In genomic region chr4:129124652-129125146, GRCm38 (mm10) we compare ENCODE assay signal across 9 mouse cellular contexts. TPM values are rescaled to one million over a fixed set of nuclear protein-coding genes. Genes with fewer than 3 reads are reported as not detected.
DNase-seq lines count a peak whose midpoint lies in the region; ATAC-seq and TF ChIP-seq lines count a peak whose summit lies in the region.
"Had no signal": no experiment of that assay in that cellular context is flagged by ENCODE, and none has a peak within 500 bp of the region (broad histone marks: within the 10 kb centered on the region; RNA-seq: fewer than 3 reads in every experiment).

No protein-coding gene starts in this region.

- peak overlapping the region; percentile 44 for H3K4me2 ChIP-seq in lung, embryonic 16.5 days (ENCODE audit: low read depth, low read length)
- peak overlapping the region; percentile 36 for H3K4me2 ChIP-seq in neural tube, embryonic 15.5 days

- peaks cover 15% of the 10 kb centered on the region for H3K4me1 ChIP-seq in lung, embryonic 16.5 days (replicated peaks; ENCODE audit: control insufficient read depth, insufficient read depth, low read length)
- no peaks in the 10 kb centered on the region for H3K4me1 ChIP-seq in lung, adult 2 months (ENCODE audit: control insufficient read depth, insufficient read depth, low read length)
- H3K4me1 ChIP-seq in neural tube, embryonic 15.5 days = peaks cover 63% of the 10 kb centered on the region

- ATAC-seq in lung, embryonic 16.5 days (ENCODE audit: low read depth) = peak; percentile 24; the same call in 1 of the 2 replicates
- no peak for ATAC-seq in neural tube, embryonic 15.5 days (ENCODE audit: low FRiP score)
- no peak for ATAC-seq in erythroblast, adult 5-6 weeks (replicated peaks; ENCODE audit: low FRiP score, poor library complexity, severe bottlenecking)

- H3K27ac ChIP-seq in lung, embryonic 16.5 days (ENCODE audit: low read length) = peak overlapping the region; percentile 78
- H3K27ac ChIP-seq in neural tube, embryonic 15.5 days (replicated peaks) = peak overlapping the region; percentile 10; the same call in 1 of the 2 replicates

- H3K9me3 ChIP-seq in lung, embryonic 16.5 days (ENCODE audit: control insufficient read depth, low read length) = no peaks in the 10 kb centered on the region
- no peaks in the 10 kb centered on the region for H3K9me3 ChIP-seq in neural tube, embryonic 15.5 days (replicated peaks)

- WGBS in lung, embryonic 16.5 days = 5% methylated on average over 13 of the region's 13 CpGs
- WGBS in lung, adult 2 months = 10% methylated on average over 13 of the region's 13 CpGs
- 7% methylated on average over 13 of the region's 13 CpGs for WGBS in neural tube, embryonic 15.5 days

- TF ChIP-seq POLR2A in lung, adult 2 months (IDR thresholded peaks at IDR 0.05; ENCODE audit: borderline replicate concordance, extremely low read depth, low read depth, low read length) = no peak

- no peak overlapping the region for H3K9ac ChIP-seq in lung, embryonic 16.5 days (ENCODE audit: low read length)
- H3K9ac ChIP-seq in neural tube, embryonic 15.5 days (replicated peaks) = no peak overlapping the region

- peaks cover 30% of the 10 kb centered on the region for H3K27me3 ChIP-seq in lung, embryonic 16.5 days (ENCODE audit: control insufficient read depth, insufficient read depth, low read depth, low read length)
- H3K27me3 ChIP-seq in neural tube, embryonic 15.5 days (replicated peaks) = peaks cover 20% of the 10 kb centered on the region

- no peaks in the 10 kb centered on the region for H3K36me3 ChIP-seq in lung, embryonic 16.5 days (ENCODE audit: control insufficient read depth, insufficient read depth, low read length)
- no peaks in the 10 kb centered on the region for H3K36me3 ChIP-seq in neural tube, embryonic 15.5 days

- peak; percentile 35 for DNase-seq in adrenal gland, postnatal 25 days
- no peak for DNase-seq in adrenal gland, postnatal 4 days (ENCODE audit: low spot score in 2 of 2)
- DNase-seq in lung, adult 2 months = no peak
- DNase-seq in layer of hippocampus, postnatal 25 days (ENCODE audit: extremely low spot score in 1 of 2, low spot score in 1 of 2) = peak; percentile 77 to 83
- DNase-seq in gastrocnemius, adult 8-10 months (ENCODE audit: low spot score in 2 of 2) = no peak

- H3K4me3 ChIP-seq in lung, embryonic 16.5 days (ENCODE audit: low read length) = peak overlapping the region; percentile 18
- H3K4me3 ChIP-seq in lung, adult 2 months (replicated peaks; ENCODE audit: extremely low read depth, low read depth, low read length) = no peak overlapping the region
- no peak overlapping the region for H3K4me3 ChIP-seq in neural tube, embryonic 15.5 days (replicated peaks)

- no peak for TF ChIP-seq CTCF in lung, adult 2 months (IDR thresholded peaks at IDR 0.05; ENCODE audit: insufficient read depth, low read length)

RNA-seq across cellular contexts. Expression of gene Hpca, which starts 2.9 kb away (rescaled TPM):
- 0.81 and 1.2 TPM in 2 replicates for total RNA-seq in adrenal gland, postnatal 25 days (2021)
- total RNA-seq in adrenal gland, postnatal 4 days (2021) = 1 to 10 TPM; 7.1 to 9.4 TPM
- 2.6 and 2.8 TPM in 2 replicates for polyA plus RNA-seq in lung, embryonic 16.5 days (2015; fragmentation: Nextera tagmentation; extraction: Ambion mirVana)
- polyA plus RNA-seq in lung, adult 2 months (2012; rRNA removed) = 0.23 TPM in 1 of 2 replicates, not detected in the other
- total RNA-seq in layer of hippocampus, postnatal 25 days (2021) = 1,000 to 10,000 TPM; 2,567 to 2,613 TPM
- polyA plus RNA-seq in neural tube, embryonic 15.5 days (2015; fragmentation: Nextera tagmentation; extraction: Ambion mirVana) = 129 and 143 TPM in 2 replicates
- not detected for total RNA-seq in gastrocnemius, adult 8-10 months (2022)
- not detected in 2 replicates for total RNA-seq in erythroblast, adult 5-6 weeks (2015; ENCODE audit: low replicate concordance)
- total RNA-seq in erythroblast, adult 5-6 weeks (2017; ENCODE audit: low replicate concordance) = not detected in 2 replicates

RNA-seq across cellular contexts. Expression of gene Fndc5, which starts 12.1 kb away (rescaled TPM):
- total RNA-seq in adrenal gland, postnatal 25 days (2021) = 3.9 and 6.6 TPM in 2 replicates
- 10 to 100 TPM; 13.0 to 13.2 TPM for total RNA-seq in adrenal gland, postnatal 4 days (2021)
- 2.2 and 2.9 TPM in 2 replicates for polyA plus RNA-seq in lung, embryonic 16.5 days (2015; fragmentation: Nextera tagmentation; extraction: Ambion mirVana)
- 4.5 and 5.5 TPM in 2 replicates for polyA plus RNA-seq in lung, adult 2 months (2012; rRNA removed)
- 10 to 100 TPM; 85.1 to 86.0 TPM for total RNA-seq in layer of hippocampus, postnatal 25 days (2021)
- 27.0 and 34.9 TPM in 2 replicates for polyA plus RNA-seq in neural tube, embryonic 15.5 days (2015; fragmentation: Nextera tagmentation; extraction: Ambion mirVana)
- total RNA-seq in gastrocnemius, adult 8-10 months (2022) = 10 to 100 TPM; 48.3 to 65.7 (median 58.5) TPM
- total RNA-seq in erythroblast, adult 5-6 weeks (2015; ENCODE audit: low replicate concordance) = not detected in 2 replicates
- not detected in 2 replicates for total RNA-seq in erythroblast, adult 5-6 weeks (2017; ENCODE audit: low replicate concordance)

RNA-seq across cellular contexts. Expression of gene Tmem54, which starts 19.4 kb away (rescaled TPM):
- not detected in 2 replicates for total RNA-seq in adrenal gland, postnatal 25 days (2021)
- 1 to 10 TPM in 1 of 2 experiments, not detected in 1; 1.1 TPM for total RNA-seq in adrenal gland, postnatal 4 days (2021)
- 16.3 and 17.7 TPM in 2 replicates for polyA plus RNA-seq in lung, embryonic 16.5 days (2015; fragmentation: Nextera tagmentation; extraction: Ambion mirVana)
- 5.8 and 39.0 TPM in 2 replicates for polyA plus RNA-seq in lung, adult 2 months (2012; rRNA removed)
- total RNA-seq in layer of hippocampus, postnatal 25 days (2021) = not detected
- 3.3 TPM in 1 of 2 replicates, not detected in the other for polyA plus RNA-seq in neural tube, embryonic 15.5 days (2015; fragmentation: Nextera tagmentation; extraction: Ambion mirVana)
- total RNA-seq in gastrocnemius, adult 8-10 months (2022) = not detected
- total RNA-seq in erythroblast, adult 5-6 weeks (2015; ENCODE audit: low replicate concordance) = not detected in 2 replicates
- total RNA-seq in erythroblast, adult 5-6 weeks (2017; ENCODE audit: low replicate concordance) = not detected in 2 replicates
- total RNA-seq: liver, adult 2 months had no signal

Comparison
In these comparisons a context has a peak if more than half of its experiments do, and no peak if none do; other contexts are left out.
1. DNase-seq: peak in adrenal gland, postnatal 25 days (single experiment) and layer of hippocampus, postnatal 25 days (2 of 2); none in adrenal gland, postnatal 4 days (0 of 2), lung, adult 2 months (single experiment) and gastrocnemius, adult 8-10 months (0 of 2).
2. RNA of gene Hpca, which starts 2.9 kb away (total RNA-seq): 2,567 to 2,613 TPM in layer of hippocampus, postnatal 25 days; 7.1 to 9.4 TPM in adrenal gland, postnatal 4 days, 0.81 to 1.2 TPM in adrenal gland, postnatal 25 days, not detected in gastrocnemius, adult 8-10 months and not detected in erythroblast, adult 5-6 weeks; every median in the first group is over 100 times any median in the second.